Mouse (Mus musculus) macrophage (primary cell): Measurements from ENCODE around the gene Sept9. TPM values are rescaled to one million over a fixed set of nuclear protein-coding genes. Genes with fewer than 3 reads are reported as not detected.

Experiments
- H3K27ac ChIP-seq: fragments of 350-480 bp; formaldehyde crosslinking; 2 replicates; pipeline ENCODE4 v1.9.0; 2021
- H3K36me3 ChIP-seq: fragments of 350-480 bp; formaldehyde crosslinking; 2 replicates; pipeline ENCODE4 v1.9.0; 2021; ENCODE audit errors: inconsistent target
- H3K4me3 ChIP-seq: fragments of 350-480 bp; formaldehyde crosslinking; 2 replicates; pipeline ENCODE4 v1.9.0; 2021; ENCODE audit errors: inconsistent target
- H3K79me2 ChIP-seq: fragments of 350-480 bp; formaldehyde crosslinking; 2 replicates; pipeline ENCODE4 v1.9.0; 2021; ENCODE audit errors: inconsistent target
- WGBS: methylation state at CpG from one replicate; pipeline ENCODE4 v1.1.7; 2026; ENCODE audit warnings: inconsistent platforms; ENCODE audit not compliant: missing documents; 5-methylcytosine and 5-hydroxymethylcytosine counted together
- polyA plus RNA-seq: library from polyadenylated mRNA; stranded (reverse); fragments of 250-400 nt; gene quantifications from 3 replicates; pipeline ENCODE4 v1.2.4, GENCODE M21; 2018; ENCODE audit warnings: inconsistent platforms

Gene Sept9
- polyA plus RNA-seq, 1 experiment from 2014 or later: 173 TPM

GRCm38 (mm10) chr11:117220777-117221176 is 21.3 kb downstream of the Sept9 start:
- 46% methylated on average over 8 of the region's 8 CpGs for WGBS
- no peaks in the 10 kb centered on the region for H3K36me3 ChIP-seq
- H3K4me3 ChIP-seq: no peak overlapping the region

GRCm38 (mm10) chr11:117221182-117221581 is 21.7 kb downstream of the Sept9 start:
- Histone ChIP-seq H3K4me3 (no peak overlapping the region), H3K36me3 (no peaks in the 10 kb centered on the region), H3K27ac (no peak overlapping the region), H3K79me2 (no peaks in the 10 kb centered on the region)
- 90% methylated on average over 6 of the region's 6 CpGs for WGBS

More at GRCm38 (mm10) chr11:117220777-117221176, 21.3 kb downstream of the Sept9 start:
- Histone ChIP-seq H3K27ac (no peak overlapping the region), H3K79me2 (no peaks in the 10 kb centered on the region)

GRCm38 (mm10) chr11:117222899-117223298 is 23.4 kb downstream of the Sept9 start:
- 93% methylated on average over 8 of the region's 8 CpGs for WGBS
- Histone ChIP-seq H3K79me2 (no peaks in the 10 kb centered on the region), H3K36me3 (no peaks in the 10 kb centered on the region), H3K4me3 (no peak overlapping the region), H3K27ac (no peak overlapping the region)

- Histone ChIP-seq H3K27ac (no peak overlapping the region), H3K79me2 (no peaks in the 10 kb centered on the region), H3K36me3 (no peaks in the 10 kb centered on the region), H3K4me3 (no peak overlapping the region)
- 71% methylated on average over 3 of the region's 4 CpGs for WGBS
Measured at GRCm38 (mm10) chr11:117224804-117225203, 25.3 kb downstream of the Sept9 start.

GRCm38 (mm10) chr11:117225531-117226213 is 26.2 kb downstream of the Sept9 start:
- H3K36me3 ChIP-seq: no peaks in the 10 kb centered on the region
- no peak overlapping the region for H3K27ac ChIP-seq
- 88% methylated on average over 14 of the region's 15 CpGs for WGBS

GRCm38 (mm10) chr11:117226214-117226535 is 26.7 kb downstream of the Sept9 start:
- WGBS: 91% methylated on average over 5 of the region's 5 CpGs

More at GRCm38 (mm10) chr11:117225531-117226213, 26.2 kb downstream of the Sept9 start:
- Histone ChIP-seq H3K79me2 (no peaks in the 10 kb centered on the region), H3K4me3 (no peak overlapping the region)

GRCm38 (mm10) chr11:117228139-117228538 is 28.7 kb downstream of the Sept9 start:
- Histone ChIP-seq H3K79me2 (no peaks in the 10 kb centered on the region), H3K27ac (no peak overlapping the region), H3K36me3 (no peaks in the 10 kb centered on the region), H3K4me3 (no peak overlapping the region)
- WGBS: 83% methylated on average over 10 of the region's 10 CpGs

More at GRCm38 (mm10) chr11:117226214-117226535, 26.7 kb downstream of the Sept9 start:
- Histone ChIP-seq H3K4me3 (no peak overlapping the region), H3K79me2 (no peaks in the 10 kb centered on the region), H3K27ac (no peak overlapping the region), H3K36me3 (no peaks in the 10 kb centered on the region)

- no peaks in the 10 kb centered on the region for H3K79me2 ChIP-seq
- no peak overlapping the region for H3K27ac ChIP-seq
- no peak overlapping the region for H3K4me3 ChIP-seq
- WGBS: 86% methylated on average over 11 of the region's 11 CpGs
- H3K36me3 ChIP-seq: no peaks in the 10 kb centered on the region
Measured at GRCm38 (mm10) chr11:117231551-117231950, 32.1 kb downstream of the Sept9 start.

GRCm38 (mm10) chr11:117232032-117232431 is 32.6 kb downstream of the Sept9 start:
- WGBS: 71% methylated on average over 17 of the region's 19 CpGs

GRCm38 (mm10) chr11:117232886-117233458 is 33.5 kb downstream of the Sept9 start:
- H3K79me2 ChIP-seq: no peaks in the 10 kb centered on the region
- H3K27ac ChIP-seq: no peak overlapping the region
- no peaks in the 10 kb centered on the region for H3K36me3 ChIP-seq
- WGBS: 88% methylated on average over 10 of the region's 10 CpGs
- H3K4me3 ChIP-seq: no peak overlapping the region

More at GRCm38 (mm10) chr11:117232032-117232431, 32.6 kb downstream of the Sept9 start:
- Histone ChIP-seq H3K79me2 (no peaks in the 10 kb centered on the region), H3K36me3 (no peaks in the 10 kb centered on the region), H3K27ac (no peak overlapping the region), H3K4me3 (no peak overlapping the region)

- Histone ChIP-seq H3K27ac (no peak overlapping the region), H3K4me3 (no peak overlapping the region), H3K79me2 (no peaks in the 10 kb centered on the region), H3K36me3 (no peaks in the 10 kb centered on the region)
- 83% methylated on average over 8 of the region's 8 CpGs for WGBS
Measured at GRCm38 (mm10) chr11:117233818-117234217, 34.4 kb downstream of the Sept9 start.

GRCm38 (mm10) chr11:117235086-117235897 is 35.8 kb downstream of the Sept9 start:
- H3K79me2 ChIP-seq: no peaks in the 10 kb centered on the region
- no peak overlapping the region for H3K4me3 ChIP-seq
- no peaks in the 10 kb centered on the region for H3K36me3 ChIP-seq
- 60% methylated on average over 11 of the region's 12 CpGs for whole genome bisulfite sequencing
- H3K27ac ChIP-seq: no peak overlapping the region

GRCm38 (mm10) chr11:117235898-117236459 is 36.5 kb downstream of the Sept9 start:
- 91% methylated on average over 9 of the region's 9 CpGs for WGBS
- no peaks in the 10 kb centered on the region for H3K36me3 ChIP-seq
- H3K27ac ChIP-seq: no peak overlapping the region
- no peak overlapping the region for H3K4me3 ChIP-seq
- H3K79me2 ChIP-seq: no peaks in the 10 kb centered on the region

GRCm38 (mm10) chr11:117238169-117238568 is 38.7 kb downstream of the Sept9 start:
- Histone ChIP-seq H3K36me3 (no peaks in the 10 kb centered on the region), H3K27ac (no peak overlapping the region), H3K4me3 (no peak overlapping the region), H3K79me2 (no peaks in the 10 kb centered on the region)
- 2% methylated on average over 4 of the region's 4 CpGs for WGBS
